Mouse (Mus musculus): ENCODE measurements around the gene Adamts9. TPM values are rescaled to one million over a fixed set of nuclear protein-coding genes. Genes with fewer than 3 reads are reported as not detected.

Gene Adamts9
- total RNA-seq, 1 experiment, result 21.2 TPM

DNA sequence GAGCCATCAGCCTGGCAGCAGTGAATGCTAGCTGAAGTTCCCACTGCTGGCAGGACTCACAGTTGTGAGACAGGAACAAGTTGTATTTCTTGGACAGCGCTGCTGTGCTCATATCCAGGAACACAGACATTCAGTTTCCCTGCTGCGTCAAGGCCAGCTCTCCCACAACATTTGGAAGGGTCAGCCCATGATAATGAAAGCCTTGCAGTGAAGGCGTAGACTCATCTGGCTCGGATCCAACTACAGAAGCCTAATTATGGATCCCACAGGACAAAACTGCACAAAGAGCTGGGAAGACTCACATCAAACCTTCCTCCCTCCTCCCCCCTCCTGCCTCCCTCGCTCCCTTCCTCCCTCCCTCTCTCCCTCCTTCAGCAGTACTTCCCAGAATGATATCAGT lies 93.0 kb downstream of the Adamts9 start:
- DNase-seq (ENCODE audit: low read depth, low spot score), result no peak
- TF ChIP-seq ZNF384 (IDR thresholded peaks at IDR 0.05; ENCODE audit: low read depth, low read length) (no peak), MAFK (IDR thresholded peaks at IDR 0.05; ENCODE audit: insufficient read depth, low read depth, low read length) (no peak), ZC3H11A (IDR thresholded peaks at IDR 0.05; ENCODE audit: borderline replicate concordance, low read depth, low read length) (no peak)
- H3K36me3 ChIP-seq (ENCODE audit: control insufficient read depth, insufficient read depth, low read length, poor library complexity, severe bottlenecking), result no peaks in the 10 kb centered on the region; the same call in 1 of the 2 replicates
- H3K9ac ChIP-seq (ENCODE audit: insufficient read depth, low read depth, low read length, poor library complexity, severe bottlenecking), result no peak overlapping the region
- in situ Hi-C loops (cut with MboI; ENCODE audit: low sequenced_read_pairs in 2 of 2, unreplicated experiment in 2 of 2), result no loop called here
- H3K4me1 ChIP-seq (ENCODE audit: control insufficient read depth in 2 of 2, insufficient read depth in 2 of 2, low read length in 2 of 2, poor library complexity in 1 of 2), result peaks cover 0 to 3% of the 10 kb centered on the region in 2 experiments; a peak in 2 of 4 replicates
- no peak overlapping the region for H3K27ac ChIP-seq (ENCODE audit: insufficient read depth, low read depth, low read length, poor library complexity, severe bottlenecking)
- no peak overlapping the region for H3K4me3 ChIP-seq (ENCODE audit: insufficient read depth in 1 of 2, low read depth in 1 of 2, low read length in 2 of 2, poor library complexity in 1 of 2, severe bottlenecking in 1 of 2)
- no peaks in the 10 kb centered on the region for H3K9me3 ChIP-seq (ENCODE audit: control insufficient read depth, insufficient read depth, low read depth, low read length)

- no peaks in the 10 kb centered on the region for H3K9me3 ChIP-seq (ENCODE audit: control insufficient read depth, insufficient read depth, low read depth, low read length)
- H3K4me3 ChIP-seq (ENCODE audit: insufficient read depth in 1 of 2, low read depth in 1 of 2, low read length in 2 of 2, poor library complexity in 1 of 2, severe bottlenecking in 1 of 2), result no peak overlapping the region
- peaks cover 0 to 3% of the 10 kb centered on the region in 2 experiments; a peak in 2 of 4 replicates for H3K4me1 ChIP-seq (ENCODE audit: control insufficient read depth in 2 of 2, insufficient read depth in 2 of 2, low read length in 2 of 2, poor library complexity in 1 of 2)
- TF ChIP-seq ZNF384 (IDR thresholded peaks at IDR 0.05; ENCODE audit: low read depth, low read length) (no peak), MAFK (IDR thresholded peaks at IDR 0.05; ENCODE audit: insufficient read depth, low read depth, low read length) (no peak), ZC3H11A (IDR thresholded peaks at IDR 0.05; ENCODE audit: borderline replicate concordance, low read depth, low read length) (no peak), CHD2 (IDR thresholded peaks at IDR 0.05; ENCODE audit: low read depth, low read length) (no peak), HCFC1 (IDR thresholded peaks at IDR 0.05; ENCODE audit: borderline replicate concordance, insufficient read depth, low read length) (no peak)
- no peak overlapping the region for H3K27ac ChIP-seq (ENCODE audit: insufficient read depth, low read depth, low read length, poor library complexity, severe bottlenecking)
- no peak overlapping the region for H3K9ac ChIP-seq (ENCODE audit: insufficient read depth, low read depth, low read length, poor library complexity, severe bottlenecking)
- no peaks in the 10 kb centered on the region; the same call in 1 of the 2 replicates for H3K36me3 ChIP-seq (ENCODE audit: control insufficient read depth, insufficient read depth, low read length, poor library complexity, severe bottlenecking)
- DNase-seq (ENCODE audit: low read depth, low spot score), result no peak
- in situ Hi-C loops (cut with MboI; ENCODE audit: low sequenced_read_pairs in 2 of 2, unreplicated experiment in 2 of 2), result no loop called here
Measured at GRCm38 (mm10) chr6:92849208-92849607, 94.1 kb downstream of the Adamts9 start.

GRCm38 (mm10) chr6:92846614-92847013 lies 96.7 kb downstream of the Adamts9 start:
- TF ChIP-seq ZNF384 (IDR thresholded peaks at IDR 0.05; ENCODE audit: low read depth, low read length), result no peak
- TF ChIP-seq ZC3H11A (IDR thresholded peaks at IDR 0.05; ENCODE audit: borderline replicate concordance, low read depth, low read length), result no peak
- no peak for TF ChIP-seq CHD2 (IDR thresholded peaks at IDR 0.05; ENCODE audit: low read depth, low read length)
- TF ChIP-seq MAFK (IDR thresholded peaks at IDR 0.05; ENCODE audit: insufficient read depth, low read depth, low read length), result no peak
- TF ChIP-seq HCFC1 (IDR thresholded peaks at IDR 0.05; ENCODE audit: borderline replicate concordance, insufficient read depth, low read length), result no peak
- in situ Hi-C loops (cut with MboI; ENCODE audit: low sequenced_read_pairs in 2 of 2, unreplicated experiment in 2 of 2), result no loop called here
- no peak overlapping the region for H3K9ac ChIP-seq (ENCODE audit: insufficient read depth, low read depth, low read length, poor library complexity, severe bottlenecking)
- no peaks in the 10 kb centered on the region; the same call in 1 of the 2 replicates for H3K36me3 ChIP-seq (ENCODE audit: control insufficient read depth, insufficient read depth, low read length, poor library complexity, severe bottlenecking)
- no peaks in the 10 kb centered on the region for H3K9me3 ChIP-seq (ENCODE audit: control insufficient read depth, insufficient read depth, low read depth, low read length)
- no peak for DNase-seq (ENCODE audit: low read depth, low spot score)
- peaks cover 2 to 12% of the 10 kb centered on the region in 2 experiments; a peak in 3 of 4 replicates for H3K4me1 ChIP-seq (ENCODE audit: control insufficient read depth in 2 of 2, insufficient read depth in 2 of 2, low read length in 2 of 2, poor library complexity in 1 of 2)
- no peak overlapping the region for H3K4me3 ChIP-seq (ENCODE audit: insufficient read depth in 1 of 2, low read depth in 1 of 2, low read length in 2 of 2, poor library complexity in 1 of 2, severe bottlenecking in 1 of 2)
- no peak overlapping the region for H3K27ac ChIP-seq (ENCODE audit: insufficient read depth, low read depth, low read length, poor library complexity, severe bottlenecking)

DNA sequence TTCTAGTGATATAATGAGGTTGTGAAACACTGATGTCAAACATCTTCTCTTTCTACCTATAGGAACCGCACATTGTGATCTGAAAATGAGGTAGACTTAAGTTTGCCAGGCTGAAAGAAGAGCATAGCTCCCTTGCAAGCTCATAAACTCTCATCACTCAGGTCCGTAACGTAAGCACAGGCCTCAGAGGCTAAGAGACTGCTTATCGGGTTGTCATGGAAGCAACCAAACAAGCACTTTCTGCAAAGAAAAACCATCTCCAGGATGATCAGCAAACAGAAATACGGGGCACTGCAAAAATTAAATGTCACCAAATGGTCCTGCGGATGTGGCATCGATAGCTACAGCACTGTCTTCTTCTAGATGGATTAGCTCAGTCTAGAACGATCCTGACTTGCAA lies 97.4 kb downstream of the Adamts9 start:
- H3K27ac ChIP-seq (ENCODE audit: insufficient read depth, low read depth, low read length, poor library complexity, severe bottlenecking), result no peak overlapping the region

DNA sequence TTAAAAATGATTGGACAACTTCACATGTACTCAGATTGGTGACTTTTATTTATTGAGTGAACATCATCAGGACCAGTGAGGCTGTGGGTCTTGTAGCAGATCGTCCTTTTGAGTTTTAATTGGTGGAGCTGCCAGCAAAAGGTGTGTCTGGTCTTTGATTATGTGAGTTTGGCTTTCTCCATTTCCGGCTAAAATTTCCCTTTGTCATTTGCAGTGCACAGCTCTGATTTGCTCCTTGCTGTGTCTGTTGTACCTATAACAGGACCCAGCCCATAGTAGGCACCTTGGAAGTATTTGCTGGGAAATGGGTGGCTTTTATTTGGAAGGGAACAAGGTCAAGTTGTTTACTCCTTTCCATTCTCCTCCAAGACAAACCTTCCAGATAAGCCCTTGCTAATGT lies 99.8 kb downstream of the Adamts9 start:
- H3K36me3 ChIP-seq (ENCODE audit: control insufficient read depth, insufficient read depth, low read length, poor library complexity, severe bottlenecking), result no peaks in the 10 kb centered on the region

More for the DNA sequence above, 97.4 kb downstream of the Adamts9 start:
- Histone ChIP-seq H3K9ac (ENCODE audit: insufficient read depth, low read depth, low read length, poor library complexity, severe bottlenecking) (no peak overlapping the region), H3K9me3 (ENCODE audit: control insufficient read depth, insufficient read depth, low read depth, low read length) (no peaks in the 10 kb centered on the region), H3K4me1 (ENCODE audit: control insufficient read depth in 2 of 2, insufficient read depth in 2 of 2, low read length in 2 of 2, poor library complexity in 1 of 2) (peaks cover 2 to 16% of the 10 kb centered on the region in 2 experiments; a peak in 3 of 4 replicates), H3K4me3 (ENCODE audit: insufficient read depth in 1 of 2, low read depth in 1 of 2, low read length in 2 of 2, poor library complexity in 1 of 2, severe bottlenecking in 1 of 2) (no peak overlapping the region), H3K36me3 (ENCODE audit: control insufficient read depth, insufficient read depth, low read length, poor library complexity, severe bottlenecking) (no peaks in the 10 kb centered on the region; the same call in 1 of the 2 replicates)
- TF ChIP-seq ZNF384 (IDR thresholded peaks at IDR 0.05; ENCODE audit: low read depth, low read length) (no peak), CHD2 (IDR thresholded peaks at IDR 0.05; ENCODE audit: low read depth, low read length) (no peak), HCFC1 (IDR thresholded peaks at IDR 0.05; ENCODE audit: borderline replicate concordance, insufficient read depth, low read length) (no peak)
- no peak for DNase-seq (ENCODE audit: low read depth, low spot score)
- in situ Hi-C loops (cut with MboI; ENCODE audit: low sequenced_read_pairs in 2 of 2, unreplicated experiment in 2 of 2), result no loop called here

More for the DNA sequence above, 99.8 kb downstream of the Adamts9 start:
- H3K9me3 ChIP-seq (ENCODE audit: control insufficient read depth, insufficient read depth, low read depth, low read length), result no peaks in the 10 kb centered on the region
- H3K9ac ChIP-seq (ENCODE audit: insufficient read depth, low read depth, low read length, poor library complexity, severe bottlenecking), result no peak overlapping the region
- no peak overlapping the region for H3K27ac ChIP-seq (ENCODE audit: insufficient read depth, low read depth, low read length, poor library complexity, severe bottlenecking)
- H3K4me1 ChIP-seq (ENCODE audit: control insufficient read depth in 2 of 2, insufficient read depth in 2 of 2, low read length in 2 of 2, poor library complexity in 1 of 2), result peaks cover 2 to 16% of the 10 kb centered on the region in 2 experiments; a peak in 3 of 4 replicates
- no peak overlapping the region for H3K4me3 ChIP-seq (ENCODE audit: insufficient read depth in 1 of 2, low read depth in 1 of 2, low read length in 2 of 2, poor library complexity in 1 of 2, severe bottlenecking in 1 of 2)
- no peak for TF ChIP-seq CHD2 (IDR thresholded peaks at IDR 0.05; ENCODE audit: low read depth, low read length)
- no peak for TF ChIP-seq ZC3H11A (IDR thresholded peaks at IDR 0.05; ENCODE audit: borderline replicate concordance, low read depth, low read length)
- no peak for TF ChIP-seq ZNF384 (IDR thresholded peaks at IDR 0.05; ENCODE audit: low read depth, low read length)
- TF ChIP-seq MAFK (IDR thresholded peaks at IDR 0.05; ENCODE audit: insufficient read depth, low read depth, low read length), result no peak
- no peak for TF ChIP-seq HCFC1 (IDR thresholded peaks at IDR 0.05; ENCODE audit: borderline replicate concordance, insufficient read depth, low read length)
- peak; percentile 17 for DNase-seq (ENCODE audit: low read depth, low spot score)
- in situ Hi-C loops (cut with MboI; ENCODE audit: low sequenced_read_pairs in 2 of 2, unreplicated experiment in 2 of 2), result no loop called here

All from ES-E14 (cell line).